Mouse (Mus musculus): Measurements from ENCODE around the gene Cib4. TPM values are rescaled to one million over a fixed set of nuclear protein-coding genes. Genes with fewer than 3 reads are reported as not detected.

Cib4 gene
- polyA plus RNA-seq, 1 experiment, result not detected

GRCm38 (mm10) chr5:30516376-30516775 lies 29.3 kb downstream of the Cib4 start:
- Histone ChIP-seq H3K4me1 (ENCODE audit: control insufficient read depth, insufficient read depth, low read length) (peaks cover 13% of the 10 kb centered on the region), H3K4me3 (ENCODE audit: insufficient read depth, low read depth, low read length) (no peak overlapping the region), H3K27ac (ENCODE audit: insufficient read depth, low read depth, low read length) (no peak overlapping the region)
- TF ChIP-seq CTCF (IDR thresholded peaks at IDR 0.05; ENCODE audit: insufficient read depth, low read depth, low read length), result peak; percentile 64; the same call in 1 of the 2 replicates
- no peak for TF ChIP-seq POLR2A (IDR thresholded peaks at IDR 0.05; ENCODE audit: insufficient read depth, low read depth, low read length)
- 51% methylated on average over 7 of the region's 7 CpGs for WGBS

DNA sequence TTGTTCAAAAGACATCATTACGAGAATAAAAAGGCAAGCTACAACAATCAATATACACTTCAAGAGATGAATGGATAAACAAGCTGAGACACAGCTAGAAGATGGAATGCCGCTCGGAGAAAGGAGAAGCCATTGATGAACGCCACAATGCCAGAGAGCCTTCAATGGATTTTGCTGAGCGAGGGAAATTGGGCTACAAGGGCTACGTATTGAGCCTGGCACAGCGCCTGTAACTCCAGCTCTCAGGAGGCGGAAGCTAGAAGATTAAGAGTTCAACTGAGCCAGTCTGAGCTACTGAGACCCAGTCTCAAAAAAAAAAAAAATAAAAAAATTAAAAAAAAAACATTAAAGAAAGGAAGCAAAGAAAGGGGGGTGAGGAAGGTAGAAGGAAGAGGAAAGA lies 32.5 kb downstream of the Cib4 start:
- no peak for TF ChIP-seq CTCF (IDR thresholded peaks at IDR 0.05; ENCODE audit: insufficient read depth, low read depth, low read length)
- no peak for TF ChIP-seq POLR2A (IDR thresholded peaks at IDR 0.05; ENCODE audit: insufficient read depth, low read depth, low read length)
- H3K4me3 ChIP-seq (ENCODE audit: insufficient read depth, low read depth, low read length), result no peak overlapping the region
- H3K4me1 ChIP-seq (ENCODE audit: control insufficient read depth, insufficient read depth, low read length), result 0 out of 2 replicates have a peak, but pooled peaks cover 2% of the 10 kb centered on the region
- WGBS, result 73% methylated on average over 8 of the region's 8 CpGs
- no peak overlapping the region for H3K27ac ChIP-seq (ENCODE audit: insufficient read depth, low read depth, low read length)

- TF ChIP-seq POLR2A (IDR thresholded peaks at IDR 0.05; ENCODE audit: insufficient read depth, low read depth, low read length) (no peak), CTCF (IDR thresholded peaks at IDR 0.05; ENCODE audit: insufficient read depth, low read depth, low read length) (no peak)
- Histone ChIP-seq H3K4me3 (ENCODE audit: insufficient read depth, low read depth, low read length) (no peak overlapping the region), H3K27ac (ENCODE audit: insufficient read depth, low read depth, low read length) (no peak overlapping the region), H3K4me1 (ENCODE audit: control insufficient read depth, insufficient read depth, low read length) (peaks cover 4% of the 10 kb centered on the region; the same call in 1 of the 2 replicates)
- WGBS, result 92% methylated on average over 7 of the region's 7 CpGs
Measured at GRCm38 (mm10) chr5:30497299-30497698, 48.3 kb downstream of the Cib4 start.

- H3K27ac ChIP-seq (ENCODE audit: insufficient read depth, low read depth, low read length), result no peak overlapping the region
- no peak overlapping the region for H3K4me3 ChIP-seq (ENCODE audit: insufficient read depth, low read depth, low read length)
- no peak for TF ChIP-seq CTCF (IDR thresholded peaks at IDR 0.05; ENCODE audit: insufficient read depth, low read depth, low read length)
- TF ChIP-seq POLR2A (IDR thresholded peaks at IDR 0.05; ENCODE audit: insufficient read depth, low read depth, low read length), result no peak
- 88% methylated on average over 8 of the region's 8 CpGs for WGBS
- peaks cover 4% of the 10 kb centered on the region; the same call in 1 of the 2 replicates for H3K4me1 ChIP-seq (ENCODE audit: control insufficient read depth, insufficient read depth, low read length)
Measured at GRCm38 (mm10) chr5:30496821-30497220, 48.8 kb downstream of the Cib4 start.

DNA sequence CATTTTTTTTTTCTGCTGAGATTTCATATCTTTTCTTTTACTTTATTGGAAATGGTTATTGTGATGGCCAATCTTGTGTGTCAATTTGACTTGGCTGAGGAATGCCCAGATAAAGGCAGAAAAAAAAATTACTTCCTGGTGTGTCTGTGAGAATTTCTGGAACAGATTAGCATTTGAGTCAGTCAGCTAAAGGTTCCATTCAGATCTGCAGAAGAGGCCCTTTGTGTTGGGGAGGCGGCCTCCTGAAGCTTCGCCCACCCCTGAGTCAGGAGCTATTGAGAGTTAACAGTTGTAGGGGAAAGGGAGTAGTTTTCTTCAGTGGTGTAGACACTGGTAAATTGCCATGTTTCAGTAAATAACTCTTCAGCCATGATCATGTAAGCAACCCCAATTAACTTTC lies 50.3 kb downstream of the Cib4 start:
- Histone ChIP-seq H3K4me3 (ENCODE audit: insufficient read depth, low read depth, low read length) (no peak overlapping the region), H3K4me1 (ENCODE audit: control insufficient read depth, insufficient read depth, low read length) (peaks cover 4% of the 10 kb centered on the region; the same call in 1 of the 2 replicates), H3K27ac (ENCODE audit: insufficient read depth, low read depth, low read length) (no peak overlapping the region)
- TF ChIP-seq POLR2A (IDR thresholded peaks at IDR 0.05; ENCODE audit: insufficient read depth, low read depth, low read length) (no peak), CTCF (IDR thresholded peaks at IDR 0.05; ENCODE audit: insufficient read depth, low read depth, low read length) (no peak)
- WGBS, result 40% methylated on average over 2 of the region's 2 CpGs

DNA sequence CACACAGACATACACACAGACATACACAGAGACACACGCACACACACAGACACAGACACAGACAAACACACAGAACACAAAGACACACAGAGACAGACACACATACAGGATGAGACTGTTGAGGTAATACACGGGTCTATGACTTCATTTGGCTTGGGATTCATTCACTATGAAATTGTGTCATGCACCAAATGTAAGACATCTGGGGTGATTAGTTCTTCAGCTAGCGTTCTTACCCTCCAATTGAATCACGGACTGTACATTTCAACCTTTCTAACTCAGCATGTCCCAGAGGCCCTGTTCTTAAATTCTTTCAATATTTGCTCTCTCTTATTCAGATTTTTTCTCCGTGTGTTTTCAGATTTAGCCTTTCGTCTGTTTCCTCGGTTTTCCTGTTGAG lies 51.0 kb downstream of the Cib4 start:
- Histone ChIP-seq H3K4me3 (ENCODE audit: insufficient read depth, low read depth, low read length) (no peak overlapping the region), H3K4me1 (ENCODE audit: control insufficient read depth, insufficient read depth, low read length) (peaks cover 4% of the 10 kb centered on the region; the same call in 1 of the 2 replicates), H3K27ac (ENCODE audit: insufficient read depth, low read depth, low read length) (no peak overlapping the region)
- WGBS, result 85% methylated on average over 7 of the region's 7 CpGs
- TF ChIP-seq POLR2A (IDR thresholded peaks at IDR 0.05; ENCODE audit: insufficient read depth, low read depth, low read length) (no peak), CTCF (IDR thresholded peaks at IDR 0.05; ENCODE audit: insufficient read depth, low read depth, low read length) (no peak)

DNA sequence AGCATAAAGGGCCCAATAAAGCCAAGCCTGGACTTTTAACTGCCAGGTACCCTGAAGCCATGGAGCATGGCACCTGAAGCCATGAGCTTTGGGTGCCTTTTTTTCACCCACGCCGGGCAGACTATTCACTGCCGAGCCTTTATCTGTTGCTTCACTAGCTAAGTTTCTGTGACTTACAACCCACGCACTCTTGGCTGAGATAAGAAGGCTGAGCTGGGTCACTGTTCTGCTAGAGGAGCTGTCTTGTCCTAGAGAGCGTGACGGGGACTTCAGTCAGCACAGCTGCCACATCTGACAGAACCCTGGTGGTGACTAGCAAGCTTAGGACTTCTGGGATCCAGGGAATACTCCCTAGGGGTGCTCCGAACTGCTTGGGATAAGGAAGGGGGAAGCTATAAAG lies 51.9 kb downstream of the Cib4 start:
- TF ChIP-seq CTCF (IDR thresholded peaks at IDR 0.05; ENCODE audit: insufficient read depth, low read depth, low read length) (no peak), POLR2A (IDR thresholded peaks at IDR 0.05; ENCODE audit: insufficient read depth, low read depth, low read length) (no peak)
- Histone ChIP-seq H3K27ac (ENCODE audit: insufficient read depth, low read depth, low read length) (no peak overlapping the region), H3K4me3 (ENCODE audit: insufficient read depth, low read depth, low read length) (no peak overlapping the region), H3K4me1 (ENCODE audit: control insufficient read depth, insufficient read depth, low read length) (peaks cover 4% of the 10 kb centered on the region; the same call in 1 of the 2 replicates)
- 64% methylated on average over 7 of the region's 7 CpGs for WGBS

DNA sequence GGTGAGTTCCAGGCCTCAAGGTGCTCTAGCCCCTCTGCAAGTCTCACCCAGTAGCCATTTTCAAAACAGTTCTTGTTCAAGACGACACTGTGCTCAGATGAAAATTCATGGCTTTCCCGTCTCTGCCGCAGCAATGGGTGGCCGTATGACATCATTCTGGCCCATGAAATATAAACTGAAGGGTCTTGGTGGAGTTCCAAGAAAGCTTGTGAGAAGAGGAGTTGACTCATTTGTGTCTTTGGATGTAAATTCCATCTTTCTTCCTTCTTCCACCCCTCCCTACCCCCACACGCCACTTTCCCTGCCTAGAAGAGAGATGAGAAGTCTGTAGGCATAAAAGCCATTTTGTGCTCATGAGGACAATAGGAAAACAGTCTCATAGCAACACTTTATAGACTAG lies 54.8 kb downstream of the Cib4 start:
- peaks cover 4% of the 10 kb centered on the region; the same call in 1 of the 2 replicates for H3K4me1 ChIP-seq (ENCODE audit: control insufficient read depth, insufficient read depth, low read length)
- WGBS, result 77% methylated on average over 5 of the region's 5 CpGs
- no peak for TF ChIP-seq POLR2A (IDR thresholded peaks at IDR 0.05; ENCODE audit: insufficient read depth, low read depth, low read length)
- H3K4me3 ChIP-seq (ENCODE audit: insufficient read depth, low read depth, low read length), result no peak overlapping the region
- H3K27ac ChIP-seq (ENCODE audit: insufficient read depth, low read depth, low read length), result no peak overlapping the region

GRCm38 (mm10) chr5:30490215-30490614 lies 55.4 kb downstream of the Cib4 start:
- Histone ChIP-seq H3K4me1 (ENCODE audit: control insufficient read depth, insufficient read depth, low read length) (peaks cover 4% of the 10 kb centered on the region; the same call in 1 of the 2 replicates), H3K27ac (ENCODE audit: insufficient read depth, low read depth, low read length) (no peak overlapping the region), H3K4me3 (ENCODE audit: insufficient read depth, low read depth, low read length) (no peak overlapping the region)
- TF ChIP-seq POLR2A (IDR thresholded peaks at IDR 0.05; ENCODE audit: insufficient read depth, low read depth, low read length) (no peak), CTCF (IDR thresholded peaks at IDR 0.05; ENCODE audit: insufficient read depth, low read depth, low read length) (no peak)

DNA sequence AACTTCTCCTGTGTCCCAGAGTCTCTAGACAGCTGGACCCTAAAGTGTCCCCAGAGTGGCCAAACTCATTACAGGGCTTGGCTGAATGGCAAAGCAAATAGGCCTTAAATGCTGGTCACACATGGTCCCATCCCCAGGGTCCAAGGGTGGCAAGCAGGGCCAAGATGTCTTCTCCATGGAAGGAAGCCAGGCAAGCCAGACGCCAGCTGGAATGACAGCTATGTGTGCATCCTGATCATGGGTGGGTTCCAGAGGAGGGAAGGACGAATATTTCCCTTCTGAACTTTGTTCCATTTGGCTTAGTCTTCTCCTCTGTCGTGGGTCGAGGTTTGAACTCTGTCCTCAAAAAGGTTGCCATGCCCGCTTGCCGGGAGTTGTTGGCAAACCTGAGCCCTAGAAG lies 60.5 kb downstream of the Cib4 start:
- no peak overlapping the region for H3K4me3 ChIP-seq (ENCODE audit: insufficient read depth, low read depth, low read length)
- H3K4me1 ChIP-seq (ENCODE audit: control insufficient read depth, insufficient read depth, low read length), result no peaks in the 10 kb centered on the region
- 84% methylated on average over 6 of the region's 6 CpGs for WGBS
- TF ChIP-seq CTCF (IDR thresholded peaks at IDR 0.05; ENCODE audit: insufficient read depth, low read depth, low read length) (no peak), POLR2A (IDR thresholded peaks at IDR 0.05; ENCODE audit: insufficient read depth, low read depth, low read length) (no peak)
- no peak overlapping the region for H3K27ac ChIP-seq (ENCODE audit: insufficient read depth, low read depth, low read length)

Data from olfactory bulb, adult 2 months (tissue).